Mouse (Mus musculus) bone marrow, adult 2 months (tissue): ENCODE measurements around the gene Flt4.

Experiments used
- CTCF ChIP-seq: fragments of 200-500 bp; IDR thresholded peaks from 2 replicates; pipeline ENCODE4 v1.5.1; 2011; ENCODE audit warnings: low read length, control low read depth; ENCODE audit not compliant: control insufficient read depth, insufficient read depth
- POLR2A ChIP-seq: fragments of 200-500 bp; IDR thresholded peaks from 2 replicates; pipeline ENCODE4 v1.6.1; 2011; ENCODE audit warnings: low read depth, mild to moderate bottlenecking, control low read depth, low read length, borderline replicate concordance; ENCODE audit not compliant: control insufficient read depth

- TF ChIP-seq POLR2A (no peak), CTCF (no peak)
Observed at GRCm38 (mm10) chr11:49621953-49622352, 12.9 kb downstream of the Flt4 start.
